Comparison of ENCODE assay signal across 24 mouse cellular contexts in the genomic region with DNA sequence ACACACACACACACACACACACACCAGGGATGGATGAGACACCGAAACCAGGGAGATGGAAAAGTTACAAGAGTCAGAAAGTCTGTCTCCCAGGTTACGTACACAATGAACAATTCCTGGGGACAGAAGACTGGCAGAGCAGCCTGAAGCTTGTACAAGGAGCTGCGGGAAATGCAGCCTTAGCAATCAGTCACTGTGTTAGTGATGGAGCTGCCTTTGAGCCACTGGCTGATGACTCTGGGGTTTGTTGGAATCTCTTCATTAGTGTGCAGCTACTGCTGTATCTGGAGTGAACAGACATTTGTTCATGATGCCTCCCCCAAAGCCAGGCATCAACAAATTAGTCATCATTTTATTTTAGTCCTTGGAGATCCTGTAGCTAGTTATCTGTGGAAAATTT.
DNase-seq lines count a peak whose midpoint lies in the region; ATAC-seq and TF ChIP-seq lines count a peak whose summit lies in the region.
"Had no signal": no experiment of that assay in that cellular context is flagged by ENCODE, and none has a peak within 500 bp of the region (broad histone marks: within the 10 kb centered on the region; RNA-seq: fewer than 3 reads in every experiment).

No protein-coding gene starts in this region.

- no peaks in the 10 kb centered on the region for H3K4me1 ChIP-seq in hindbrain, embryonic 16.5 days (ENCODE audit: control insufficient read depth, insufficient read depth, low read depth, low read length)
- no peaks in the 10 kb centered on the region for H3K4me1 ChIP-seq in hindbrain, embryonic 11.5 days (replicated peaks; ENCODE audit: control insufficient read depth, insufficient read depth, low read length)
- no peaks in the 10 kb centered on the region for H3K4me1 ChIP-seq in neural tube, embryonic 14.5 days (ENCODE audit: control insufficient read depth, insufficient read depth, low read length)
- peaks cover 7% of the 10 kb centered on the region; the same call in 1 of the 2 replicates for H3K4me1 ChIP-seq in neural tube, embryonic 15.5 days
- H3K4me1 ChIP-seq: forebrain, embryonic 13.5 days; neural tube, embryonic 12.5 days had no signal

- H3K27ac ChIP-seq in hindbrain, embryonic 16.5 days (ENCODE audit: low read depth, low read length): no peak overlapping the region
- no peak overlapping the region for H3K27ac ChIP-seq in hindbrain, embryonic 11.5 days (ENCODE audit: low read depth, low read length)
- no peak overlapping the region for H3K27ac ChIP-seq in neural tube, embryonic 14.5 days (ENCODE audit: low read depth, low read length)
- no peak overlapping the region for H3K27ac ChIP-seq in neural tube, embryonic 15.5 days (replicated peaks)
- H3K27ac ChIP-seq in gastrocnemius, adult 2 months: no peak overlapping the region
- H3K27ac ChIP-seq: forebrain, embryonic 13.5 days; hindbrain, embryonic 15.5 days; neural tube, embryonic 12.5 days had no signal

- no peaks in the 10 kb centered on the region for H3K9me3 ChIP-seq in hindbrain, embryonic 16.5 days (ENCODE audit: control insufficient read depth, low read length)
- H3K9me3 ChIP-seq in hindbrain, embryonic 11.5 days (ENCODE audit: control insufficient read depth, low read length): no peaks in the 10 kb centered on the region
- no peaks in the 10 kb centered on the region for H3K9me3 ChIP-seq in neural tube, embryonic 14.5 days (ENCODE audit: control insufficient read depth, low read length)
- no peaks in the 10 kb centered on the region for H3K9me3 ChIP-seq in neural tube, embryonic 15.5 days (replicated peaks)
- H3K9me3 ChIP-seq: forebrain, embryonic 13.5 days; hindbrain, embryonic 15.5 days; neural tube, embryonic 12.5 days had no signal

- no peak overlapping the region for H3K9ac ChIP-seq in hindbrain, embryonic 16.5 days (ENCODE audit: low read depth, low read length)
- no peak overlapping the region for H3K9ac ChIP-seq in hindbrain, embryonic 11.5 days (ENCODE audit: low read depth, low read length)
- H3K9ac ChIP-seq in neural tube, embryonic 14.5 days (replicated peaks; ENCODE audit: low read depth, low read length): no peak overlapping the region
- H3K9ac ChIP-seq in neural tube, embryonic 15.5 days (replicated peaks): no peak overlapping the region
- H3K9ac ChIP-seq: forebrain, embryonic 13.5 days; hindbrain, embryonic 15.5 days; neural tube, embryonic 12.5 days had no signal

- H3K4me3 ChIP-seq in hindbrain, embryonic 16.5 days (ENCODE audit: low read length): no peak overlapping the region
- no peak overlapping the region for H3K4me3 ChIP-seq in hindbrain, embryonic 11.5 days (ENCODE audit: low read depth, low read length)
- no peak overlapping the region for H3K4me3 ChIP-seq in neural tube, embryonic 14.5 days (ENCODE audit: low read depth, low read length)
- no peak overlapping the region for H3K4me3 ChIP-seq in neural tube, embryonic 15.5 days (replicated peaks)
- no peak overlapping the region for H3K4me3 ChIP-seq in gastrocnemius, adult 2 months
- H3K4me3 ChIP-seq: erythroblast, embryonic 14.5 days; forebrain, embryonic 13.5 days; hindbrain, embryonic 15.5 days; neural tube, embryonic 12.5 days had no signal

- DNase-seq in hindbrain, embryonic 11.5 days (ENCODE audit: low spot score): no peak
- peak; percentile 35 for DNase-seq in layer of hippocampus, adult 11-12 months (ENCODE audit: low spot score)
- DNase-seq in layer of hippocampus, postnatal 14 days (ENCODE audit: low spot score in 2 of 2): peak; percentile 13 to 28
- DNase-seq in gastrocnemius, adult 2 months: no peak
- DNase-seq: adrenal gland, postnatal 36 days; B cell, adult 2 months; cerebellum, adult 2 months; cerebellum, postnatal 36 days; heart, postnatal 10 days; kidney, adult 18-20 months; kidney, postnatal 10 days; left cerebral cortex, postnatal 4 days; liver; lung, postnatal 10 days; thymus, postnatal 36 days had no signal

- ATAC-seq in hindbrain, embryonic 16.5 days: peak; percentile 79
- no peak for ATAC-seq in hindbrain, embryonic 11.5 days (ENCODE audit: low FRiP score)
- ATAC-seq in neural tube, embryonic 14.5 days (ENCODE audit: low read depth): 0 out of 2 replicates have a peak, but pooled peaks have one; percentile 38
- no peak for ATAC-seq in neural tube, embryonic 15.5 days (ENCODE audit: low FRiP score)
- no peak for ATAC-seq in inflammation-experienced regulatory T-cells, adult 6 months
- ATAC-seq: forebrain, embryonic 13.5 days had no signal

- WGBS in hindbrain, embryonic 16.5 days: 22% methylated on average over 3 of the region's 3 CpGs
- WGBS in hindbrain, embryonic 11.5 days: 65% methylated on average over 3 of the region's 3 CpGs
- WGBS in neural tube, embryonic 14.5 days: 55% methylated on average over 3 of the region's 3 CpGs
- 49% methylated on average over 3 of the region's 3 CpGs for WGBS in neural tube, embryonic 15.5 days

- no peak overlapping the region for H3K4me2 ChIP-seq in hindbrain, embryonic 16.5 days (ENCODE audit: low read length)
- H3K4me2 ChIP-seq in hindbrain, embryonic 11.5 days (replicated peaks; ENCODE audit: low read depth, low read length): no peak overlapping the region
- no peak overlapping the region for H3K4me2 ChIP-seq in neural tube, embryonic 14.5 days (ENCODE audit: low read depth, low read length)
- no peak overlapping the region for H3K4me2 ChIP-seq in neural tube, embryonic 15.5 days
- H3K4me2 ChIP-seq: forebrain, embryonic 13.5 days; heart, embryonic 11.5 days; hindbrain, embryonic 15.5 days; neural tube, embryonic 12.5 days had no signal

- intact Hi-C loops in gastrocnemius, adult 2 months (cut with DNase I): no loop called here

- no peaks in the 10 kb centered on the region for H3K27me3 ChIP-seq in hindbrain, embryonic 16.5 days (replicated peaks; ENCODE audit: control insufficient read depth, insufficient read depth, low read length)
- no peaks in the 10 kb centered on the region for H3K27me3 ChIP-seq in hindbrain, embryonic 11.5 days (ENCODE audit: control insufficient read depth, insufficient read depth, low read length)
- H3K27me3 ChIP-seq in neural tube, embryonic 14.5 days (ENCODE audit: control insufficient read depth, insufficient read depth, low read length): no peaks in the 10 kb centered on the region
- no peaks in the 10 kb centered on the region for H3K27me3 ChIP-seq in neural tube, embryonic 15.5 days (replicated peaks)
- H3K27me3 ChIP-seq: forebrain, embryonic 13.5 days; hindbrain, embryonic 15.5 days; neural tube, embryonic 12.5 days had no signal

- H3K36me3 ChIP-seq in hindbrain, embryonic 16.5 days (ENCODE audit: control insufficient read depth, insufficient read depth, low read length): no peaks in the 10 kb centered on the region
- no peaks in the 10 kb centered on the region for H3K36me3 ChIP-seq in hindbrain, embryonic 11.5 days (ENCODE audit: control insufficient read depth, insufficient read depth, low read length)
- no peaks in the 10 kb centered on the region for H3K36me3 ChIP-seq in neural tube, embryonic 14.5 days (ENCODE audit: control insufficient read depth, insufficient read depth, low read length)
- H3K36me3 ChIP-seq in neural tube, embryonic 15.5 days: no peaks in the 10 kb centered on the region
- H3K36me3 ChIP-seq: hindbrain, embryonic 15.5 days; neural tube, embryonic 12.5 days had no signal

- TF ChIP-seq CTCF in gastrocnemius, adult 2 months (IDR thresholded peaks at IDR 0.05): no peak

Comparison
In these comparisons a context has a peak if more than half of its experiments do, and no peak if none do; other contexts are left out.
1. ATAC-seq: peak in hindbrain, embryonic 16.5 days (single experiment) and neural tube, embryonic 14.5 days (single experiment); none in hindbrain, embryonic 11.5 days (single experiment), neural tube, embryonic 15.5 days (single experiment) and inflammation-experienced regulatory T-cells, adult 6 months (single experiment).
2. DNase-seq: peak in layer of hippocampus, adult 11-12 months (single experiment) and layer of hippocampus, postnatal 14 days (2 of 2); none in hindbrain, embryonic 11.5 days (single experiment) and gastrocnemius, adult 2 months (single experiment).